Mouse (Mus musculus) olfactory bulb, adult 2 months (tissue): Measurements from ENCODE around the gene Ccdc136.

Experiments
- CTCF ChIP-seq: fragments of 200-500 bp; IDR thresholded peaks from 2 replicates; pipeline ENCODE4 v1.5.1; 2012; ENCODE audit warnings: low read depth, mild to moderate bottlenecking, low read length, moderate library complexity; ENCODE audit not compliant: insufficient read depth
- POLR2A ChIP-seq: fragments of 200-500 bp; IDR thresholded peaks from 2 replicates; pipeline ENCODE4 v1.6.1; 2012; ENCODE audit warnings: mild to moderate bottlenecking, low read depth, low read length, moderate library complexity; ENCODE audit not compliant: insufficient read depth

GRCm38 (mm10) chr6:29360211-29360610 is 35.9 kb upstream of the Ccdc136 start:
- TF ChIP-seq POLR2A (no peak), CTCF (no peak)
